ENCODE assay signal across 24 mouse cellular contexts in the genomic region with DNA sequence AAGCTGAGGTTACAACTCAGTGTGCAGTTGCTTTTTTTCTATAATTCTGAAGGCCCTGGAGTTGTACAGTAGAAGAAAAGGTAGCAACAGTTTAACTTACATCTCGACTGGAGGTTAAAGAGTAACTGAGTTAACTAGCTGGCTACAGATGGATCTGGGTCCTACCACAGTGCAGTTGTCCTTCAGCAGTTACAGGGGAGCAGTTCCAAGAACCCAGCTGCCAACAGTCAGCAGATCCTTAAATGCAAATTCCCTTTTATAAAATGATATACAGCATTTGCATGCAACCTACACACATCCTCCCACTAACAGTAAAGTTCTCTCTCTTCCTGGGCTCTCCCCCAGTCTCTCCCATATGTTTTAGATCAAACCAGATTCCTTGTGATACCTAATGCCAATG. TPM values are rescaled to one million over a fixed set of nuclear protein-coding genes. Genes with fewer than 3 reads are reported as not detected.
DNase-seq lines count a peak whose midpoint lies in the region; ATAC-seq lines count a peak whose summit lies in the region.
"Had no signal": no experiment of that assay in that cellular context is flagged by ENCODE, and none has a peak within 500 bp of the region (broad histone marks: within the 10 kb centered on the region; RNA-seq: fewer than 3 reads in every experiment).

No protein-coding gene starts in this region.

- 61% methylated on average over 1 of the region's 1 CpGs for WGBS in kidney, embryonic 14.5 days

- no peaks in the 10 kb centered on the region for H3K36me3 ChIP-seq in kidney, embryonic 14.5 days (ENCODE audit: control insufficient read depth, insufficient read depth, low read length)
- H3K36me3 ChIP-seq: forebrain, embryonic 10.5 days; heart, embryonic 15.5 days; limb, embryonic 15.5 days; liver, embryonic 15.5 days had no signal

- no peak overlapping the region for H3K4me2 ChIP-seq in kidney, embryonic 14.5 days (replicated peaks; ENCODE audit: low read depth, low read length)
- H3K4me2 ChIP-seq: heart, embryonic 15.5 days; limb, embryonic 15.5 days; liver, embryonic 15.5 days; midbrain, embryonic 11.5 days had no signal

- H3K9ac ChIP-seq in kidney, embryonic 14.5 days (ENCODE audit: low read depth, low read length), result no peak overlapping the region
- H3K9ac ChIP-seq: forebrain, postnatal 0 days; heart, embryonic 15.5 days; limb, embryonic 15.5 days; liver, embryonic 15.5 days had no signal

- peak; percentile 32 for DNase-seq in kidney, adult 18-20 months
- peak; percentile 53 to 58 for DNase-seq in right cerebral cortex, adult 2 months (ENCODE audit: low spot score in 2 of 2)
- DNase-seq in right cerebral cortex, postnatal 14 days, result no peak
- DNase-seq in kidney, postnatal 36 days, result peak; percentile 47 to 72
- no peak for DNase-seq in heart, postnatal 4 days
- no peak for DNase-seq in urinary bladder, adult 18-20 months (ENCODE audit: low spot score in 2 of 2)
- no peak for DNase-seq in spleen, postnatal 36 days (ENCODE audit: low spot score in 2 of 2)
- DNase-seq: adrenal gland, postnatal 25 days; B cell, adult 2 months; cerebellum, adult 18-20 months; cerebellum, postnatal 36 days; forebrain, postnatal 0 days; gastrocnemius, postnatal 25 days had no signal

- no peaks in the 10 kb centered on the region for H3K27me3 ChIP-seq in kidney, embryonic 14.5 days (ENCODE audit: control insufficient read depth, insufficient read depth, low read length)
- H3K27me3 ChIP-seq: heart, embryonic 15.5 days; limb, embryonic 15.5 days; liver, embryonic 15.5 days had no signal

- H3K4me1 ChIP-seq in kidney, embryonic 14.5 days (ENCODE audit: control insufficient read depth, insufficient read depth, low read length), result no peaks in the 10 kb centered on the region
- H3K4me1 ChIP-seq: forebrain, embryonic 10.5 days; heart, embryonic 15.5 days; limb, embryonic 15.5 days; liver, embryonic 15.5 days had no signal

- no peaks in the 10 kb centered on the region for H3K9me3 ChIP-seq in kidney, embryonic 14.5 days (ENCODE audit: control insufficient read depth, low read length)
- H3K9me3 ChIP-seq: forebrain, embryonic 10.5 days; heart, embryonic 15.5 days; limb, embryonic 15.5 days; liver, embryonic 15.5 days had no signal

- no peak for ATAC-seq in kidney, embryonic 14.5 days (ENCODE audit: low FRiP score, low TSS enrichment)
- ATAC-seq: forebrain, postnatal 0 days had no signal

- H3K27ac ChIP-seq in kidney, embryonic 14.5 days (ENCODE audit: low read depth, low read length), result no peak overlapping the region
- H3K27ac ChIP-seq: forebrain, embryonic 10.5 days; heart, embryonic 15.5 days; limb, embryonic 15.5 days; liver, embryonic 15.5 days had no signal

- no peak overlapping the region for H3K4me3 ChIP-seq in kidney, embryonic 14.5 days (ENCODE audit: low read length)
- H3K4me3 ChIP-seq: forebrain, embryonic 10.5 days; heart, embryonic 15.5 days; limb, embryonic 15.5 days; liver, embryonic 15.5 days had no signal

RNA-seq across cellular contexts. Expression of a gene that starts 22.4 kb away (rescaled TPM):
- polyA plus RNA-seq in kidney, embryonic 14.5 days (2014; fragmentation: Nextera tagmentation; extraction: Ambion mirVana), result 8.0 and 12.8 TPM in 2 replicates
- 10 to 100 TPM; 14.3 to 14.8 TPM for total RNA-seq in heart, postnatal 4 days (2021)
- total RNA-seq: monocyte, adult 5-6 weeks had no signal

RNA-seq across cellular contexts. Expression of a gene that starts 28.3 kb away (rescaled TPM):
- not detected in 2 replicates for polyA plus RNA-seq in kidney, embryonic 14.5 days (2014; fragmentation: Nextera tagmentation; extraction: Ambion mirVana)
- not detected for total RNA-seq in heart, postnatal 4 days (2021)
- total RNA-seq: adrenal gland, postnatal 25 days; forebrain, postnatal 0 days; gastrocnemius, postnatal 25 days; heart, adult 8-10 months; hematopoietic stem cell, adult 5-6 weeks; monocyte, adult 5-6 weeks had no signal
- polyA plus RNA-seq: forebrain, embryonic 10.5 days; forebrain, postnatal 0 days; heart, embryonic 15.5 days; liver, embryonic 15.5 days; lung, embryonic 16.5 days; midbrain, embryonic 11.5 days; neural tube, embryonic 11.5 days had no signal

Comparison
In these comparisons a context has a peak if more than half of its experiments do, and no peak if none do; other contexts are left out.
1. DNase-seq: peak in kidney, adult 18-20 months (single experiment), right cerebral cortex, adult 2 months (2 of 2) and kidney, postnatal 36 days (2 of 2); none in right cerebral cortex, postnatal 14 days (single experiment), heart, postnatal 4 days (single experiment), urinary bladder, adult 18-20 months (0 of 2) and spleen, postnatal 36 days (0 of 2).